Mouse (Mus musculus) heart, embryonic 14.5 days (tissue): ENCODE measurements at regions not wholly inside any gene's neighbourhood (a gene's known extent, or its start where the extent isn't known, plus 50 kb on each side); places are given as distances from the start of the nearest gene placed in this dataset.

Source experiments
- ATAC-seq: fragments of 200-750 bp; cut with Nextera tagmentation; 2 replicates; pipeline ENCODE4 v1.8.0; 2017; ENCODE audit warnings: low read depth, moderate TSS enrichment; ENCODE audit not compliant: insufficient number of reproducible peaks, insufficient read depth, low FRiP score
- H3K27ac ChIP-seq, 2 experiments: fragments of 200-500 bp in 1 of 2; fragments of 300-500 bp in 1 of 2; sonication (generic) in 1 of 2; replicated peaks in 1 of 2; 2 replicates each; pipeline ENCODE4 v1.5.1; 2012 to 2014; ENCODE audit warnings: low read depth in 2 of 2, low read length in 2 of 2, control low read depth in 1 of 2, mild to moderate bottlenecking in 1 of 2, mixed read lengths in 1 of 2; ENCODE audit not compliant: control insufficient read depth in 1 of 2, insufficient read depth in 1 of 2
- H3K27me3 ChIP-seq: fragments of 300-500 bp; sonication (generic); 2 replicates; pipeline ENCODE4 v1.6.1; 2014; ENCODE audit warnings: mild to moderate bottlenecking, low read length, control low read depth; ENCODE audit not compliant: control insufficient read depth, insufficient read depth
- H3K36me3 ChIP-seq: fragments of 300-500 bp; sonication (generic); 2 replicates; pipeline ENCODE4 v1.6.1; 2014; ENCODE audit warnings: mild to moderate bottlenecking, control low read depth, low read length, mixed read lengths; ENCODE audit not compliant: control insufficient read depth, insufficient read depth
- H3K4me1 ChIP-seq, 2 experiments: fragments of 200-500 bp in 1 of 2; fragments of 300-500 bp in 1 of 2; sonication (generic) in 1 of 2; 2 replicates each; pipeline ENCODE4 v1.6.1; 2012 to 2014; ENCODE audit warnings: low read length in 2 of 2, control low read depth in 1 of 2, mixed read lengths in 1 of 2; ENCODE audit not compliant: control insufficient read depth in 2 of 2, insufficient read depth in 2 of 2
- H3K4me2 ChIP-seq: fragments of 300-500 bp; sonication (generic); 2 replicates; pipeline ENCODE4 v1.6.1; 2014; ENCODE audit warnings: mild to moderate bottlenecking, low read length
- H3K4me3 ChIP-seq, 2 experiments: fragments of 200-500 bp in 1 of 2; fragments of 300-500 bp in 1 of 2; sonication (generic) in 1 of 2; 2 replicates each; pipeline ENCODE4 v1.5.1; 2012 to 2014; ENCODE audit warnings: low read length in 2 of 2, mild to moderate bottlenecking in 2 of 2, control low read depth in 1 of 2, low read depth in 1 of 2, moderate library complexity in 1 of 2; ENCODE audit not compliant: control insufficient read depth in 1 of 2, insufficient read depth in 1 of 2
- H3K9ac ChIP-seq: fragments of 300-500 bp; sonication (generic); 2 replicates; pipeline ENCODE4 v1.6.1; 2014; ENCODE audit warnings: mild to moderate bottlenecking, low read length
- H3K9me3 ChIP-seq: fragments of 300-500 bp; sonication (generic); 2 replicates; pipeline ENCODE4 v1.6.1; 2016; ENCODE audit warnings: low read length, control low read depth; ENCODE audit not compliant: control insufficient read depth
- WGBS: fragments of 180-500 bp; shearing (Covaris S2); extraction: QIAGEN DNeasy Blood & Tissue Kit; methylation state at CpG from one replicate; pipeline ENCODE4 v1.1.7; 2014; 5-methylcytosine and 5-hydroxymethylcytosine counted together

- Histone ChIP-seq H3K4me2 (no peak overlapping the region), H3K9ac (no peak overlapping the region), H3K9me3 (no peaks in the 10 kb centered on the region), H3K4me1 (no peaks in the 10 kb centered on the region), H3K27ac (no peak overlapping the region), H3K4me3 (no peak overlapping the region), H3K27me3 (no peaks in the 10 kb centered on the region), H3K36me3 (no peaks in the 10 kb centered on the region)
- no peak for ATAC-seq
- whole genome bisulfite sequencing: 63% methylated on average over 5 of the region's 5 CpGs
Measured at GRCm38 (mm10) chr3:29803456-29803855, 721.6 kb downstream of the Egfem1 start.

DNA sequence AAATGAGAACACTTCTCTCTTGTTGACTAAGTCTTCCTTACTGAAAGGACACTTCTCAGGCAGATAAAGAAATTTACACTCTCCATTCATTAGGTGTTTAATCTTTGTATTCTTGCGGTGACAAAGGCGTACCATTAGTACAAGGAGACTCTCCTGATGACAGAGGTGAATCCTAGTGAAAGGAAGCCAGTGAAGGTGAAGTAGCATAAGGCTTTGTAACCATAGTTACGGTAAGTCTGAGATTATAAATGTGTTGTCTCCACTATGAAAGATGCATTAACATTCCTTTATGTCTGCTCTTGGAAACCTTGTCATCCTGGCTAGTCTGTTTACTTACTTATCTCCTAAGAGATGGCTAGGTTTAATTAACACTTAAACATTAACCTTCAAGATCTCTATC is 719.3 kb downstream of the Egfem1 start:
- Histone ChIP-seq H3K27ac (no peak overlapping the region), H3K9me3 (no peaks in the 10 kb centered on the region), H3K27me3 (no peaks in the 10 kb centered on the region), H3K9ac (no peak overlapping the region), H3K4me1 (no peaks in the 10 kb centered on the region), H3K4me2 (no peak overlapping the region), H3K4me3 (no peak overlapping the region), H3K36me3 (no peaks in the 10 kb centered on the region)
- no peak for ATAC-seq
- 83% methylated on average over 3 of the region's 3 CpGs for WGBS

DNA sequence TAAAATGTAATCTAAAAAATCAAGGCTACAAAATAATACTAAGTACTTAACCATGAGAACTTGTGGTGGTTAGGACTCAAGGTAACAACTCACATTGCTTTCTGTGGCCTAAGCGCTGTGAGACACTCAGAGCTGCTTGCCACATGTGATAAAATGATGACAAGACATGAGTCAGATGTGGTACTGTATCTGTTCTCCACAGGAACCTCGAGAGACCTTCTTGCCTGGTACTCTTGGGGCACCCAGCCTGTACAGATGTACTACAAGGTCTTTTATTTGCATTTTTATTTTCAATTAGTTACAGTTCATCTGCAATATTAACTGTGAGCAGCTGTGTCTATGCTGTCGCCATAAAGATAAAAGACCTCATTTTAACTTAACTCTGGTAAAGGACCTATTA is 692.5 kb downstream of the Egfem1 start:
- no peak overlapping the region for H3K4me2 ChIP-seq
- H3K9me3 ChIP-seq: no peaks in the 10 kb centered on the region
- 63% methylated on average over 3 of the region's 3 CpGs for WGBS
- no peak overlapping the region for H3K27ac ChIP-seq
- H3K4me1 ChIP-seq: no peaks in the 10 kb centered on the region
- no peak overlapping the region for H3K9ac ChIP-seq
- no peak overlapping the region for H3K4me3 ChIP-seq
- ATAC-seq: no peak
- no peaks in the 10 kb centered on the region for H3K27me3 ChIP-seq
- no peaks in the 10 kb centered on the region for H3K36me3 ChIP-seq

DNA sequence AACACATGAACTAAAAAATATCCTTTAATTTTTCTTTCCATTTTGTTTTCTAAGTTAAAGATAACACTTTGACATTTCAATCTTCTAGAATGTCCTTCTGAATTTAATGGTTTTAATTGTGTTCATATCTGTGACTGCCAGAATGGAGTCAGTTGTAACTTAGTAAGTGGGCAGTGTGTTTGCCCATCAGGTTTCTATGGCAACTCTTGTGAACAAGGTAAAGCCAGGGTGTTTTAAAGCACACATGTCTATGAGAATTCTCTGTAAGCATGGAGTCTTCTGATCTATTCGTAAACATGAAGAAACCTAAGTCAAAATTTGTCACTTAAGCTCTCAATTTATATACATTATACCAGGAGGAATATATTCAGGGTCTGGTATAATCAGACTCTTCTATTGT is 689.4 kb downstream of the Egfem1 start:
- Histone ChIP-seq H3K4me3 (no peak overlapping the region), H3K4me1 (no peaks in the 10 kb centered on the region), H3K4me2 (no peak overlapping the region), H3K9ac (no peak overlapping the region), H3K9me3 (no peaks in the 10 kb centered on the region), H3K36me3 (no peaks in the 10 kb centered on the region), H3K27me3 (no peaks in the 10 kb centered on the region), H3K27ac (no peak overlapping the region)
- ATAC-seq: no peak
- WGBS: 68% methylated on average over 1 of the region's 1 CpGs

- Histone ChIP-seq H3K4me3 (no peak overlapping the region), H3K27me3 (no peaks in the 10 kb centered on the region), H3K4me2 (no peak overlapping the region), H3K4me1 (no peaks in the 10 kb centered on the region), H3K36me3 (no peaks in the 10 kb centered on the region), H3K9me3 (no peaks in the 10 kb centered on the region), H3K27ac (no peak overlapping the region), H3K9ac (no peak overlapping the region)
- 79% methylated on average over 5 of the region's 5 CpGs for WGBS
- no peak for ATAC-seq
Measured at GRCm38 (mm10) chr3:29768592-29768991, 686.8 kb downstream of the Egfem1 start.

DNA sequence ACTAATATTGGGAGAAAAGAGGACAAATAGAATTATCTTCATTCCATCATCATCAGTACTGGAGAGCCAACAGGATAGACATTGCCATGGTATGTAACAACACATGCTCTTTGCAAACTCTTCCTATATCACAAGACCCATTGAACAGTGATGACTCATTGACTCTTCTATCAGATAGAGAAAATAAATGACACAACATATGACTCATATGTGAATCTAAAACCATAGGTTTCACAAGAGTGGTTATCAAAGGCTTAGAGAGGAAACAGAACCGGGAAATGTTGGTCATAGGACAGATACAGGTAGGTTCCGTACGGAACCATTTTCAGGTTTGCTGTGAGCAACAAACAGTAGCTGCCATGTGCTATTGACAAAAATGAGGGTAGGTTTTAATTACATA is 682.2 kb downstream of the Egfem1 start:
- no peak overlapping the region for H3K4me3 ChIP-seq
- no peak overlapping the region for H3K9ac ChIP-seq
- H3K36me3 ChIP-seq: no peaks in the 10 kb centered on the region
- no peak overlapping the region for H3K4me2 ChIP-seq
- ATAC-seq: no peak
- no peaks in the 10 kb centered on the region for H3K27me3 ChIP-seq
- no peaks in the 10 kb centered on the region for H3K4me1 ChIP-seq
- no peak overlapping the region for H3K27ac ChIP-seq
- 79% methylated on average over 3 of the region's 3 CpGs for WGBS
- H3K9me3 ChIP-seq: no peaks in the 10 kb centered on the region

DNA sequence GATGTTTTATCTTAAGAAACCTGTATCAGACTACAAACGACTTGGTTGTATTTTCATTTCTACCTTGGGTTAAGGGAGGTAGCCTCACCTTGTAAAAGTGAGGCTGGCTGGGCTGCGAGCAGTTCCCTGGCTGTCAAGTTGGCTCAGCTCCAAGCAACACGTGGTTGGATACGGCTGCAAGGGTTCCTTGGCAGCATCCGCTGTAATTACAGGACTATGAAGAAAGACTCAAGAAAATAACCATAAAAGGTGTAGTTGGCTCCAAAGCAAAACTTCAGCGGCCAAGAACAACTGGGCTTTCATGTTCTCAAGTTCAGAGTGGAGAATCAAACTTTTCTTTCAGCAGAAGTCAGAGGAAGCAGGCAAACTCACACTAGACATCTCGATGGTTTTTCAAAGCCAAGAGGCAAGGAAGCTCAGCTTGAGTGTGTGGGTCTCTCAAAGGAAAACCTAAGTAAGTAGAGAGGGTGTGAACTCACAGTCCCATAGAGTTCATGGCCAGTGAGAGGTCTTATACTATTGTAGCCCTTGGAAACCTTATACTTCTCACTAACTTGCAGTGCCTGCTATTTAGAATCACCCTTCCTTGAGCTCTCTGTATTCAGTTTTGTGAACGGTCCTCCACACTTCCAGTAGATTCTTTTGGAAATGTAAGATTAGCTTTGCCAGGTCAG is 676.1 kb downstream of the Egfem1 start:
- no peak overlapping the region for H3K4me2 ChIP-seq
- H3K9ac ChIP-seq: no peak overlapping the region
- no peak overlapping the region for H3K4me3 ChIP-seq
- H3K4me1 ChIP-seq: no peaks in the 10 kb centered on the region
- WGBS: 56% methylated on average over 8 of the region's 8 CpGs
- H3K27me3 ChIP-seq: no peaks in the 10 kb centered on the region
- H3K36me3 ChIP-seq: no peaks in the 10 kb centered on the region
- no peaks in the 10 kb centered on the region for H3K9me3 ChIP-seq
- H3K27ac ChIP-seq: no peak overlapping the region
- no peak for ATAC-seq
